Mouse (Mus musculus): ENCODE measurements around the gene Asrgl1. TPM values are rescaled to one million over a fixed set of nuclear protein-coding genes. Genes with fewer than 3 reads are reported as not detected.

Gene Asrgl1
- polyA plus RNA-seq, 2 experiments = 3.5 to 8.8 TPM

GRCm38 (mm10) chr19:9105101-9105685 is 30.2 kb downstream of the Asrgl1 start:
- H3K4me2 ChIP-seq (ENCODE audit: low read depth) = no peak overlapping the region
- peaks cover 0 to 4% of the 10 kb centered on the region in 2 experiments; a peak in 1 of 4 replicates for H3K4me1 ChIP-seq (replicated peaks; ENCODE audit: control insufficient read depth in 2 of 2, insufficient read depth in 2 of 2, low read length in 1 of 2)
- H3K36me3 ChIP-seq (replicated peaks; ENCODE audit: control insufficient read depth, insufficient read depth, low read depth) = no peaks in the 10 kb centered on the region
- no peak for DNase-seq (ENCODE audit: low read depth in 3 of 3, low spot score in 3 of 3)
- no peak overlapping the region for H3K4me3 ChIP-seq (ENCODE audit: insufficient read depth in 1 of 2, low read depth in 2 of 2, low read length in 2 of 2)
- H3K9me3 ChIP-seq (ENCODE audit: control insufficient read depth, low read length) = no peaks in the 10 kb centered on the region
- no peaks in the 10 kb centered on the region for H3K27me3 ChIP-seq (ENCODE audit: control insufficient read depth, insufficient read depth, low read length)
- H3K27ac ChIP-seq = no peak overlapping the region
- 47% methylated on average over 3 of the region's 3 CpGs for WGBS (ENCODE audit: insufficient replicate concordance)
- TF ChIP-seq EP300 (IDR thresholded peaks at IDR 0.05; ENCODE audit: low read depth) (no peak), CTCF (IDR thresholded peaks at IDR 0.05; ENCODE audit: low read depth) (no peak)
- H3K9ac ChIP-seq (replicated peaks) = no peak overlapping the region
- ATAC-seq (ENCODE audit: insufficient read depth) = no peak

GRCm38 (mm10) chr19:9103986-9104385 is 31.4 kb downstream of the Asrgl1 start:
- Histone ChIP-seq H3K27me3 (ENCODE audit: control insufficient read depth, insufficient read depth, low read length) (no peaks in the 10 kb centered on the region), H3K9me3 (ENCODE audit: control insufficient read depth, low read length) (no peaks in the 10 kb centered on the region), H3K9ac (replicated peaks) (no peak overlapping the region), H3K4me2 (ENCODE audit: low read depth) (no peak overlapping the region), H3K4me1 (replicated peaks; ENCODE audit: control insufficient read depth in 2 of 2, insufficient read depth in 2 of 2, low read length in 1 of 2) (peaks cover 0 to 4% of the 10 kb centered on the region in 2 experiments; a peak in 1 of 4 replicates), H3K27ac (no peak overlapping the region), H3K4me3 (ENCODE audit: insufficient read depth in 1 of 2, low read depth in 2 of 2, low read length in 2 of 2) (no peak overlapping the region), H3K36me3 (replicated peaks; ENCODE audit: control insufficient read depth, insufficient read depth, low read depth) (no peaks in the 10 kb centered on the region)
- 39% methylated on average over 4 of the region's 4 CpGs for WGBS (ENCODE audit: insufficient replicate concordance)
- DNase-seq (ENCODE audit: low read depth in 3 of 3, low spot score in 3 of 3) = no peak
- no peak for ATAC-seq (ENCODE audit: insufficient read depth)
- TF ChIP-seq CTCF (IDR thresholded peaks at IDR 0.05; ENCODE audit: low read depth) = no peak

GRCm38 (mm10) chr19:9101062-9101457 is 34.4 kb downstream of the Asrgl1 start:
- H3K4me3 ChIP-seq (ENCODE audit: insufficient read depth in 1 of 2, low read depth in 2 of 2, low read length in 2 of 2) = no peak overlapping the region
- WGBS (ENCODE audit: insufficient replicate concordance) = 66% methylated on average over 2 of the region's 2 CpGs
- no peak overlapping the region for H3K4me2 ChIP-seq (ENCODE audit: low read depth)
- H3K27me3 ChIP-seq (ENCODE audit: control insufficient read depth, insufficient read depth, low read length) = no peaks in the 10 kb centered on the region
- H3K9me3 ChIP-seq (ENCODE audit: control insufficient read depth, low read length) = no peaks in the 10 kb centered on the region
- DNase-seq (ENCODE audit: low read depth in 3 of 3, low spot score in 3 of 3) (no peak), ATAC-seq (ENCODE audit: insufficient read depth) (no peak)
- no peak overlapping the region for H3K9ac ChIP-seq (replicated peaks)
- H3K4me1 ChIP-seq (replicated peaks; ENCODE audit: control insufficient read depth in 2 of 2, insufficient read depth in 2 of 2, low read length in 1 of 2) = no peaks in the 10 kb centered on the region
- H3K27ac ChIP-seq = no peak overlapping the region
- no peaks in the 10 kb centered on the region for H3K36me3 ChIP-seq (replicated peaks; ENCODE audit: control insufficient read depth, insufficient read depth, low read depth)
- no peak for TF ChIP-seq EP300 (IDR thresholded peaks at IDR 0.05; ENCODE audit: low read depth)
- no peak for TF ChIP-seq CTCF (IDR thresholded peaks at IDR 0.05; ENCODE audit: low read depth)

GRCm38 (mm10) chr19:9100297-9101061 is 35.0 kb downstream of the Asrgl1 start:
- no peaks in the 10 kb centered on the region for H3K9me3 ChIP-seq (ENCODE audit: control insufficient read depth, low read length)
- no peaks in the 10 kb centered on the region for H3K27me3 ChIP-seq (ENCODE audit: control insufficient read depth, insufficient read depth, low read length)
- WGBS (ENCODE audit: insufficient replicate concordance) = 65% methylated on average over 17 of the region's 17 CpGs
- no peaks in the 10 kb centered on the region for H3K36me3 ChIP-seq (replicated peaks; ENCODE audit: control insufficient read depth, insufficient read depth, low read depth)
- H3K4me3 ChIP-seq (ENCODE audit: insufficient read depth in 1 of 2, low read depth in 2 of 2, low read length in 2 of 2) = no peak overlapping the region
- TF ChIP-seq EP300 (IDR thresholded peaks at IDR 0.05; ENCODE audit: low read depth) (no peak), CTCF (IDR thresholded peaks at IDR 0.05; ENCODE audit: low read depth) (no peak)
- H3K27ac ChIP-seq = no peak overlapping the region
- no peak overlapping the region for H3K4me2 ChIP-seq (ENCODE audit: low read depth)
- ATAC-seq (ENCODE audit: insufficient read depth) = no peak
- DNase-seq (ENCODE audit: low read depth in 3 of 3, low spot score in 3 of 3) = no peak
- H3K4me1 ChIP-seq (replicated peaks; ENCODE audit: control insufficient read depth in 2 of 2, insufficient read depth in 2 of 2, low read length in 1 of 2) = no peaks in the 10 kb centered on the region
- H3K9ac ChIP-seq (replicated peaks) = no peak overlapping the region

- H3K4me3 ChIP-seq (ENCODE audit: insufficient read depth in 1 of 2, low read depth in 2 of 2, low read length in 2 of 2) = no peak overlapping the region
- H3K27ac ChIP-seq = no peak overlapping the region
- TF ChIP-seq CTCF (IDR thresholded peaks at IDR 0.05; ENCODE audit: low read depth) (no peak), EP300 (IDR thresholded peaks at IDR 0.05; ENCODE audit: low read depth) (no peak)
- no peak overlapping the region for H3K4me2 ChIP-seq (ENCODE audit: low read depth)
- no peaks in the 10 kb centered on the region for H3K4me1 ChIP-seq (replicated peaks; ENCODE audit: control insufficient read depth in 2 of 2, insufficient read depth in 2 of 2, low read length in 1 of 2)
- 72% methylated on average over 8 of the region's 8 CpGs for WGBS (ENCODE audit: insufficient replicate concordance)
- ATAC-seq (ENCODE audit: insufficient read depth) (no peak), DNase-seq (ENCODE audit: low read depth in 3 of 3, low spot score in 3 of 3) (no peak)
- H3K27me3 ChIP-seq (ENCODE audit: control insufficient read depth, insufficient read depth, low read length) = no peaks in the 10 kb centered on the region
- no peaks in the 10 kb centered on the region for H3K36me3 ChIP-seq (replicated peaks; ENCODE audit: control insufficient read depth, insufficient read depth, low read depth)
- no peak overlapping the region for H3K9ac ChIP-seq (replicated peaks)
- H3K9me3 ChIP-seq (ENCODE audit: control insufficient read depth, low read length) = no peaks in the 10 kb centered on the region
These were observed 35.7 kb downstream of the Asrgl1 start for GRCm38 (mm10) chr19:9099751-9100150.
